Mouse (Mus musculus): ENCODE results near the gene Tmem120b.
A peak's percentile ranks its signal among the peaks of the same experiment; 100 is the strongest.

- TF ChIP-seq CTCF (IDR thresholded peaks at IDR 0.05) = peak; percentile 29
- TF ChIP-seq EP300 (IDR thresholded peaks at IDR 0.05; ENCODE audit: insufficient read depth, low read depth, low read length) = no peak
- TF ChIP-seq POLR2A (IDR thresholded peaks at IDR 0.05; ENCODE audit: insufficient read depth, low read depth, low read length) = no peak
These were observed 12.3 kb downstream of the Tmem120b start for GRCm38 (mm10) chr5:123080510-123080909.

All from heart, adult 2 months (tissue).